Mouse (Mus musculus): ENCODE results near the gene Eif4g1.

Eif4g1 gene

DNA sequence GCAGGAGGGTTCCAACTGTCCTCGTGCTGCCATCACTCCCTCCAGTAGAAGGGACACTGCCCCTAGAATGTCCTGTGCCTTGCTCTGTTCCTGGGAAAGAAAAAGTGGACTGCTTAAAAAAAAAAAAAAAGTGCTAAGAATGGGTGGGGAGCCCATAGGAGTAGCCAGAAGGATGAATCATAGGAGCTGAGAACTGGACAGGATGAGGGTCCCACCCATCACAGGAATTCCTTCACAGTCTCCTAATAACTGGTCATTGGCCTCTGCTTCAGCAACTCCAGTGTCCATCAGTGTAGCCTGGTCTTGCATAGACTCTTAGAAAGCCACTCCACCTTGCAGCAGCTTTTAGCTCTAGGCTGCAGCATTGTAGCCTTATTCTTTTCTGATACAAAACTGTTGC lies 58.3 kb downstream of the Eif4g1 start:
- DNase-seq = no peak

- DNase-seq = no peak
Measured at GRCm38 (mm10) chr16:20730293-20730711, 62.2 kb downstream of the Eif4g1 start.

GRCm38 (mm10) chr16:20731688-20732087 lies 63.6 kb downstream of the Eif4g1 start:
- no peak for DNase-seq

GRCm38 (mm10) chr16:20732251-20732924 lies 64.3 kb downstream of the Eif4g1 start:
- no peak for DNase-seq

DNA sequence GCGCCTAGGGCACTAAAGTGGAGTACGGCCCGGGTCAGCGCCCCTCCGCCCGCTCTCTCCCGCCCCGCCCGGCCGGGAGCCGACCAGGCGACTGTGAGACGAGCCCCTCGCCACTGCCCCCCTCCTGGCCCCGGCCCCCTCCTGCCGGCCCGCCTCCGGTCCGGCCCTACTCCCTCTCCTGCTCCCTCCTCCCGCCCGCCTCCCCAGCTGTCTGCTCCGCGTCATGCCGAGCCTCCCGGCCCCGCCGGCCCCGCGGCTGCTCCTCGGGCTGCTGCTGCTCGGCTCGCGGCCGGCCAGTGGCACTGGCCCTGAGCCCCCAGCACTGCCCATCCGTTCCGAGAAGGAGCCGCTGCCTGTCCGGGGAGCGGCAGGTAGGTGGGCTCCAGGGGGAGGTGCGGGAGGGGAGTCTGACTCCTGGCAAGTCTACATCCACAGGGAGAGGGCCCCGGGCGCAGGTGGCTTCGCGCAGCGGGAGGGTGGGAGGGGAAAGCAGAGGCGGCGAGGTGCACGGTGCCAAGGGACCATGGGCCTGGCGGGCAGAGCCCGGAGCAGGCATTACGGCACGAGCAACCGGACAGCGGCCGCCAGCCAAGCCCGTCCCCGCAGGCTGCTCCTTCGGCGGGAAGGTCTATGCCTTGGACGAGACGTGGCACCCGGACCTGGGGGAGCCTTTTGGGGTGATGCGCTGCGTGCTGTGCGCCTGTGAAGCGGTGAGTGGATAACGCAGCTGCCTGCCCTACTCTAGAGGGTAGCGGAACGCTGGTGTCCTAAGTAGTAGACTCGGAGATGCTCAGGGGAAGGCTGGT lies 65.0 kb downstream of the Eif4g1 start, which contains the start of gene Chrd:
Gene Chrd, plus strand, starts transcription at position 203 of the 806 bp plus-strand sequence.
- no peak for DNase-seq

DNA sequence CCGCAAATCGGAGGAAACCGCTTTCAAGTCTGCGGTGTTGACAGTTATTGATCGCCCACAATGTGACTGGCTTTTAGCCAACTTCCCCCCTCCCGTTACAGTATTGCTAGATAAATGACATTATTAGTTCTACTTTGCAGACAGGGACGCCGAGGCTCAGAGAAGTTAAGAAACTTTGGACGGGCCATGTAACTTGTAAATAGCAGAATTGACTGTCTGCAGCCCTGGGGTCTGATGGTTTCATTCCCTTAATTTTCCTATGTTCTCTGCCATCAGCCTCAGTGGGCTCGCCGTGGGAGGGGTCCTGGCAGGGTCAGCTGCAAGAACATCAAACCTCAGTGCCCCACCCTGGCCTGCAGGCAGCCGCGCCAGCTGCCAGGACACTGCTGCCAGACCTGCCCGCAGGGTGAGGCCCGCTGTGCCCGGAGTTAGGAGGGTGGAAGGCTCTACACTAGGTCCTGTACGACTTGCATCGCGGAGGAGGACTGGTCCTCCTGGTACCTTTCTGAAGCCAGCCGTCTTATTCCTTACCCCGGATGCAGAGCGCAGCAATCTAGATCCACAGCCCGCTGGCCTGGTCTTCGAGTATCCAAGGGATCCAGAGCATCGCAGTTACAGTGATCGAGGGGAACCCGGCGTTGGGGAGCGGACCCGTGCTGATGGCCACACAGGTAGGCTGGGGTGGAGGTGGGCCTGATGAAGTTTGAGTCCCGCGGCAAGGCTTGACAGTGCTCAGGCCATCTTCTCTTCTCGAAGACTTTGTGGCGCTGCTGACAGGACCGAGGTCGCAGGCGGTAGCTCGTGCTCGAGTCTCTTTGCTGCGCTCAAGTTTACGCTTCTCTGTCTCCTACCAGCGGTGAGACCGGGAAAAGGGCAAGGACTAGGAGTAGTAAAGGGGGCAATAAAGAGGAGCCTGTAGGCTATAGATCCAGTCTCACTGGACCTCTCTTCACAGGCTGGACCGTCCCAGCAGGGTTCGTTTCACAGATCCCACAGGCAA lies 65.9 kb downstream of the Eif4g1 start, which contains the start of gene Thpo:
Gene Thpo, minus strand, starts transcription at position 781 of the 1,000 bp plus-strand sequence.
- DNase-seq = no peak

GRCm38 (mm10) chr16:20735651-20736050 lies 67.5 kb downstream of the Eif4g1 start:
- DNase-seq = no peak

GRCm38 (mm10) chr16:20736168-20736567 lies 68.1 kb downstream of the Eif4g1 start:
- DNase-seq = no peak

GRCm38 (mm10) chr16:20736823-20737222 lies 68.7 kb downstream of the Eif4g1 start:
- DNase-seq = no peak

GRCm38 (mm10) chr16:20739845-20740244 lies 71.7 kb downstream of the Eif4g1 start:
- no peak for DNase-seq
